Mouse (Mus musculus) embryonic facial prominence, embryonic 10.5 days (tissue): ENCODE measurements around the gene Tmem267. TPM values are rescaled to one million over a fixed set of nuclear protein-coding genes. Genes with fewer than 3 reads are reported as not detected.
"Not testable (repeated sequence)": the region's sequence is repeated elsewhere in the genome, so short reads cannot be mapped to it uniquely, and the experiment has no call there.

Source experiments
- DNase-seq: peaks from one replicate; pipeline ENCODE4 v3.0.0-alpha.2; 2017; ENCODE audit warnings: low spot score
- H3K27ac ChIP-seq: fragments of 300-500 bp; sonication (generic); replicated peaks from 2 replicates; pipeline ENCODE4 v1.5.1; 2016; ENCODE audit warnings: mild to moderate bottlenecking
- H3K27me3 ChIP-seq: fragments of 300-500 bp; sonication (generic); replicated peaks from 2 replicates; pipeline ENCODE4 v1.6.1; 2016; ENCODE audit warnings: low read depth, mild to moderate bottlenecking; ENCODE audit not compliant: poor library complexity, severe bottlenecking
- H3K36me3 ChIP-seq: fragments of 300-500 bp; sonication (generic); replicated peaks from 2 replicates; pipeline ENCODE4 v1.6.1; 2016; ENCODE audit warnings: mild to moderate bottlenecking, moderate library complexity
- H3K4me1 ChIP-seq: fragments of 300-500 bp; sonication (generic); 2 replicates; pipeline ENCODE4 v1.6.1; 2016
- H3K4me3 ChIP-seq: fragments of 300-500 bp; sonication (generic); 2 replicates; pipeline ENCODE4 v1.5.1; 2016; ENCODE audit warnings: mild to moderate bottlenecking, moderate library complexity
- H3K9me3 ChIP-seq: fragments of 300-500 bp; sonication (generic); 2 replicates; pipeline ENCODE4 v1.6.1; 2016; ENCODE audit warnings: mild to moderate bottlenecking
- WGBS: fragments of 180-500 bp; shearing (Covaris S2); methylation state at CpG from one replicate; pipeline ENCODE4 v1.1.7; 2016; 5-methylcytosine and 5-hydroxymethylcytosine counted together
- polyA plus RNA-seq: library from polyadenylated mRNA; unstranded; fragments of >200 nt; fragmentation: Nextera tagmentation; extraction: Ambion mirVana; gene quantifications from 2 replicates; pipeline ENCODE4 v1.2.1, GENCODE M21; 2016

The Tmem267 gene
- 1.0 and 1.3 TPM in 2 replicates for polyA plus RNA-seq

DNA sequence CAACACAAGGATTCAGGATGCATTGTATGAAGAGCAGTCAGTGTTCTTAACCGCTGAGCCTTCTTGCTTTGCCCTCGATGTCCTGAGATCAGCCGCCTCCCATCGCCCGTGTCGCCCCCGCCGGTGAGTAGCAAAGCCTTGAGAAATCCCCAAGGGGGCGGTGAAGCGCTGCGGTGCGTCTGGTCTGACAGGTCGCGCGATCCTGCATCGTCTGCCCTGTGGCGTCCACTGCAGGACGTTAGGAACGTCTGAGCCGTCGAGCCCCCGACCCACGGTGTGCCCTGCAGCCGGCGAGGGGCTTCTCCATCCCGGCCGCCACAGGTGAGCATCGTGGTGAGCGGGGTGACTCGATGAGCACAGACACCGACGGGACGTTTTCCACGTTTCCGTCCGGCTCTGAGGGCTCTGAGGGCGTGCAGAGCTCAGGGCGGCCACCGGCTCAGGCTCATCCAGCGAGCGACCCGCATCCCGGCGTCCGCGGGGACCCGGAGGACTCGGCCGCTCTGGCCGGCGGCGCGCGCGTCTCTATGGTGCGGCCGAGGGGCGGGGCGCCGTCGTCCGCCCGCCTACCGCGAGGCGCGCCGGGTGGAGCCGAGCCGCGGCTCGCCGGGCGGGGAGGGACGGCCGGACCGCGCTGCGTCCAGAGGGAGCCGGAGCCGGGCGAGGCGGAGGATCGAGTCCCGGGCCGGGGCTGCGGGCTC lies at the start of gene Tmem267, which contains the start of gene 3110070M22Rik:
Gene Tmem267, plus strand, starts transcription at position 160 of the 701 bp plus-strand sequence.
Gene 3110070M22Rik, minus strand, starts transcription at position 504 of the 701 bp plus-strand sequence.
- WGBS = 77% methylated on average over 87 of the region's 87 CpGs

DNA sequence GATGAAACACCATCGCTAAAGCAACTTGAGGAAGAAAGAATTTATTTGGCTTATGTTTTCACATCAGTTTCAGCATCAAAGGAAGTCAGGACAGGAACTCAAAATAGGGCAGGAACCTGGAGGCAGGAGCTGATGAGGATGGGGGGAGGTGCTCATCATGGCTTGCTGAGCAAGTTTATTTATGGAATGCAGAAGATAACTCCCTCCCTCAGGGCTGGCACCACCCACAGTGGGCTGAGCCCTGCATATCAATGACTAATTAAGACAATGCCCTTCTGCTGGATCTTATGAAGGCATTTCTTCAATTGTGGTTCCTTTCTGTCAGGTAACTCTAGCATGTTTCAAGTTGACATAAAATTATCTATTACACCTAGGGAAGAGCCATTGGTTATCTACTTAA lies 45.6 kb upstream of the Tmem267 start:
- no peak for DNase-seq
- no peaks in the 10 kb centered on the region for H3K9me3 ChIP-seq
- H3K4me1 ChIP-seq = no peaks in the 10 kb centered on the region
- 93% methylated on average over 1 of the region's 1 CpGs for WGBS
- no peak overlapping the region for H3K27ac ChIP-seq
- no peaks in the 10 kb centered on the region for H3K27me3 ChIP-seq
- no peak overlapping the region for H3K4me3 ChIP-seq
- peaks cover 97% of the 10 kb centered on the region for H3K36me3 ChIP-seq

More for the DNA sequence above, at the start of gene Tmem267, which contains the start of gene 3110070M22Rik:
- Histone ChIP-seq H3K4me3 (no peak within 1 kb of the TSS), H3K27me3 (no peaks in the 10 kb centered on the region), H3K4me1 (no peaks in the 10 kb centered on the region), H3K27ac (no peak within 1 kb of the TSS), H3K9me3 (peaks cover 18% of the 10 kb centered on the region), H3K36me3 (peaks cover 38% of the 10 kb centered on the region)
- peak; percentile 86 for DNase-seq

DNA sequence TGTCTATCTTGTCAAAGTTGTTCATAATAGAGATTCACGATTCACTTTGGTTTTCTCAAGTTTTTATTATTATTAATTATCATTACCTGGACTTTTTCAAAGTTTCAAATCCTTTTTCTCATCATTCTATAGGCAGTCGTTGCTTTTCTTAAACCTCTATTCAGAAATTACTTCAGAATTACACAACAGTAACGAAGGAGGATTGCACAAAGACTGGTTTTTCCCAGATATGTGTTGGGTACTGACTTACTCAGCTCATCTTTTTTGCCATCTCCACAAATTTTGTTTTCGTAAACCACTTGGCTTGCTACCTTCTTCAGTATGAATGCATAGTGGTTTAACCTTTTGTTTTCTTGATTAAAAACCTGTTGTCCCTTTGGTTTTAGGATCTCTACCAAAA lies 34.3 kb upstream of the Tmem267 start:
- H3K27me3 ChIP-seq = no peaks in the 10 kb centered on the region
- H3K4me3 ChIP-seq = no peak overlapping the region
- H3K27ac ChIP-seq = no peak overlapping the region
- DNase-seq = no peak
- H3K36me3 ChIP-seq = peaks cover 96% of the 10 kb centered on the region
- H3K4me1 ChIP-seq = no peaks in the 10 kb centered on the region
- WGBS = 92% methylated on average over 4 of the region's 4 CpGs
- no peaks in the 10 kb centered on the region for H3K9me3 ChIP-seq

DNA sequence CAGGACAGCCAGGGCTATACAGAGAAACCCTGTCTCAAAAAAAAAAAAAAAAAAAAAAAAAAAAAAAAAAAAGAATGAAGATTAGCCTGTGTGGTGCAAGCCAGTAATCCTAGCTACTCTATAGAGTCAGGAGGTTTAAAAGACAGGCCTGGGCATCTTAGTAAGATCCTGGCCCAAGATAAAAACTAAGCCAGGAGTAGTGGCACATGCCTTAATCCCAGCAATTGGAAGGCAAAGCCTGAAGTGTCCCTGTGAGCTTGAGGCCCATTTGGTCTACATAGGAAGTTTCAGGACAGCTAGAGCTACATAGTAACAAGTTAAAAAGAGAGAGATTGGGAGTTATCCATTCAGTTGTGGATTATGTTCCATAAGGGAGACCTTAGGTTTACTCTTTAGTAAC lies 32.8 kb upstream of the Tmem267 start:
- Histone ChIP-seq H3K4me3 (no peak overlapping the region), H3K4me1 (no peaks in the 10 kb centered on the region), H3K27ac (no peak overlapping the region), H3K27me3 (no peaks in the 10 kb centered on the region), H3K9me3 (no peaks in the 10 kb centered on the region), H3K36me3 (peaks cover 93% of the 10 kb centered on the region)
- no peak for DNase-seq

DNA sequence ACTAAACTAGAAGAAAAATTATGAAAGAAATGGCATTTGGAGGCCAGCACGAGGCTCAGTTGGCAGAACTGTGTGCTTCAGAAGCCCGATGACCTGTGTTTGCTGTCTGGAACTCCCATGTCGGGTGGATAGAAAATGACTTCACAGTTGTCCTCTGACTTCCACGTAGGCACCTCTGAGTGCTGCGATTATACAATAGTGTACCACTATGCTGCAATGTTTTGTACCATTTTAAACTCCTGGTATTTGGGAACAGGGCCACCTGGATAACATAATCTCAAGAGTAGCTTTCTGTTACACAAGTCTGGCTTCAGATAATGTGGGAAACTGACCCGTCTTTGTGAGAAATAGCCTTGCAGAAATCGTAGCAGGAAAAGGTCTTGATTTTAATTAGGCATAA lies 31.5 kb upstream of the Tmem267 start:
- no peaks in the 10 kb centered on the region for H3K9me3 ChIP-seq
- H3K4me3 ChIP-seq = no peak overlapping the region
- DNase-seq = no peak
- 92% methylated on average over 7 of the region's 7 CpGs for WGBS
- peaks cover 85% of the 10 kb centered on the region for H3K36me3 ChIP-seq
- no peak overlapping the region for H3K27ac ChIP-seq
- no peaks in the 10 kb centered on the region for H3K4me1 ChIP-seq
- H3K27me3 ChIP-seq = no peaks in the 10 kb centered on the region

DNA sequence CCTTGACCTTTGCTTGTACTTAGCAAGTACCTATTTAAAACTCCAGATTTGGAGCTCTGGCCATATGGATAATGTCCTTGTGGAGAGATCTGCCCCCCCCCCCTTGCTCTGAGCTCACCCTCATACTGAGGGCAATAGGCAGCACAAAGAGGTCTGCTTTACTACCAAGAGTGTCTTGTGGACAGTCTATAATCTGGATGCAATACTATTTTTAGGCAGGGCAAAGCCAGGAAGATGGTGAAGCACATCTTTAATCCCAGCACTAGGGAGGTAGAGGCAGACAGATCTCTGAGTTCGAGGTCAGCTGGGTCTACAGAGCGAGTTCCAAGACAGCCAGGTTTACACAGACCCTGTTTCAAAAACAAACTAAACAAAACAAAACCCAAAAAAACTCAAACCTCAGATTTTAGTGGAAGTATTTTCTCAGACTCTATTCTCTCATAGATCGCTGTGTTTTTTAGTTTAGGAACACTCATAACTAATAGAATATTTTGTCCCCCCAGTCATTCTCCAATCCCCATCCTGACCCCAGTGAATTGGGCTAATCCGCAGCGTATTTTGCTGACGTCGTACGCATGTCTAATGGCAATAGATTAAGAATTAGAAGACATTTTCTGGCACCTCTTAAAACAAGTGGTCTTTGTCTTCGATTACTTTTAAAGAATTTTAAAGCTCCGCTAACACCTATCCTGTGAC lies 25.8 kb upstream of the Tmem267 start:
- Histone ChIP-seq H3K27me3 (no peaks in the 10 kb centered on the region), H3K4me1 (peaks cover 12% of the 10 kb centered on the region), H3K36me3 (peaks cover 54% of the 10 kb centered on the region), H3K4me3 (peak overlapping the region; percentile 83), H3K27ac (peak overlapping the region; percentile 88), H3K9me3 (no peaks in the 10 kb centered on the region)
- 12% methylated on average over 10 of the region's 10 CpGs for WGBS
- no peak for DNase-seq

DNA sequence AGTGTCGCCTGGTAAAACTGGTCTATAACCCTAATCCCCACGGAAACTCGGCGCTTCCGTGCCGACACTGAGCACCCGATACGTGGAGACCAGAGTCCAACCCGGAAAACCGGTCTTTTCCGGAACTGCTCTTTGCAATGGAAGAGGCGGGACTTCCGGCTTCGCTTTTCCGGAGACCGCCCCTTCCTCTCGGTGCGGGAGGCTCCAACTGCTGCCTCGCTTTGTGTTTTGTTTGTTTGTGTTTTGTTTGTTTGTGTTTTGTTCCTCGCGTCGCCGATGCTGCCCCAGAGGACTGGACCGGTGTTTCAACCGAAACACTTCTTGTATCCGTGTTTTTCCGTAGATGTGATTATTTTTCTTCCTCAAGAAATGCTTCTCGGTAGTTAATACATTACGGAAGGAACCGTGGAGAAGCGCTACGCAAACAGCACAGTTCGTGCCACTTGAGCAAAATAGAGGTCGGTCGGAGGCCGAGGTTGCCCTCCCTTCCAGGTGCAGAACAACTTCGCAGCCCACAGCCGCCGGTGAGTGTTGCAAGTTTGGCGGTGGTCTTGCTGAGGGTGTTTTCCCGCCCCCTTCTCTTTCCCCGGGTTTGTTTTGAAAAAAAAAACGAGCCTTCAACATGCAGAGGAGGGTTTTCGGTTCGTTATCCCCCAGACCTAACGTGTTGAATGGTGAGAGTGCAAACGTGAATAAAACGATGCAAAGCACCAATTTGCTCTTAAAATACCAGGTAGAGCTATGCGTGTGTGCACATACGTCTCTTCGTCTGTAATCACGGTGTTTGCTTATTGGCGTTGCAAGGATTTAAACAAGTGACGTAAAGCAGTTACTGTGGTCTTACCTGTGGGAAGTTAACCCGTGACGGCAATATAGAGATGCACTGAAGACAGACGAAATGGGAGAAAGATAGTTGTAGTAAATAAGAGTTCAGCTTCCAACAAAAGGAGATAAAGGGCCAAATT lies 25.0 kb upstream of the Tmem267 start, which contains the start of gene 4833420G17Rik:
Gene 4833420G17Rik, plus strand, starts transcription at position 173 of the 965 bp plus-strand sequence.
- H3K27me3 ChIP-seq = no peaks in the 10 kb centered on the region
- H3K4me1 ChIP-seq = peaks cover 12% of the 10 kb centered on the region
- peak within 1 kb of the TSS; percentile 88 for H3K27ac ChIP-seq
- 10% methylated on average over 57 of the region's 57 CpGs for WGBS
- DNase-seq = peak; percentile 91
- peaks cover 54% of the 10 kb centered on the region for H3K36me3 ChIP-seq
- H3K9me3 ChIP-seq = no peaks in the 10 kb centered on the region
- peak within 1 kb of the TSS; percentile 83 for H3K4me3 ChIP-seq

DNA sequence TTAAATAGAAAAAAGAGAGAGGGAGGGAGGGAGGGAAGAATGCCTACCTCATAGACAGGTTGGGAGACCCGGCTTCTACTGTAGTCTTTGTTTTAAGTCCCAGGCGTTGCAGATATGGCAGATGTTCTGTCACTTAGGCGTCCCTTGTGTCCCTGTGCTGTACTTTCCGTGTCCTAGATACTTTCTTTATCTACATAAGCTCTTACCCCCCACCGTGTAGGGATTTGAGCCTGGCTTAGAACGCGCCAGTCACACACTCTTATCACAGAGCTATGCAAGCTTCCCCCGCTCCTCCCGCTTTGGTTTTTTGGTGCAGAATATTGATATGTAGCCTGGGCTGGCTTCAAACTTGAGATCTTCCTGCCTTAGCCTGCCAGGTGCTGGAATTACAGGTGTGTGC lies 11.2 kb upstream of the Tmem267 start:
- H3K4me3 ChIP-seq = no peak overlapping the region
- 90% methylated on average over 9 of the region's 9 CpGs for WGBS
- no peaks in the 10 kb centered on the region for H3K27me3 ChIP-seq
- no peaks in the 10 kb centered on the region for H3K9me3 ChIP-seq
- DNase-seq = no peak
- H3K36me3 ChIP-seq = peaks cover 99% of the 10 kb centered on the region
- H3K27ac ChIP-seq = no peak overlapping the region
- no peaks in the 10 kb centered on the region for H3K4me1 ChIP-seq

DNA sequence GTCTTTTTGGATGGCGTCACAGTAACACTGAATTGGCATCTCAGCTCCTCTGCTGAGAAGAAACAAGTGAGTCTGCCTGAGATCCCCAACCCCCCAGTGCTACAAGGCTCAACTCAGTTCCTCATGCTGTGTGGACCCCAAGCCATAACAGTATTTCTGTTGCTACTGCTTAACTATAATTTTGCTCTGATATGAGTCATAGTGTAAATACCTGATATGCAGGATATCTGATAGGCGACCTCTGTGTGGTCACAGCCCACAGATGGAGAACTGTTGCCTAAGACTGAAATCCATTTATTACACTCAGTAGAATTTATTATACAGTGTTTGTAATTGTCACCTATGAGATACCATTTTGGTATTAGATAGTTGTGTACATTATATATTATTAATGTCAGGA lies 10.1 kb upstream of the Tmem267 start:
- WGBS = 88% methylated on average over 2 of the region's 2 CpGs
- Histone ChIP-seq H3K9me3 (no peaks in the 10 kb centered on the region), H3K4me1 (no peaks in the 10 kb centered on the region), H3K27me3 (no peaks in the 10 kb centered on the region), H3K27ac (no peak overlapping the region), H3K4me3 (no peak overlapping the region), H3K36me3 (peaks cover 99% of the 10 kb centered on the region)
- DNase-seq = no peak

DNA sequence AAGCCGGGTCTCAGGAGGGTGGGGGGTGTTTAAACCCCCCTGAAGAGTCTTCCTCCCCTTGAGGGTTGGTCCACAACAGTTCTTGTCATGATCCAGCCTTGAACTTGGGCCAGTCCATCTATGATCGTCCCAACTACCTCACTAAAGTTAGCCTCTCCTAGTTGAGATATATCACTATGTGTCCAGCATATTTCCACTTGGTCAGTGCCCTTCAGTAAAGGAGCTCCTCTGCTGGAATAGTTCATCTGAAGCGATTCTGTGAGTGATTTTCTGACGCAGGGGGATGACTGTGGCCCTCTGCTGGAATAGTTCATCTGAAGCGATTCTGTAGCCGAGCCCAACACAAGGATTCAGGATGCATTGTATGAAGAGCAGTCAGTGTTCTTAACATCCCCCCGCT lies 485 bp upstream of the Tmem267 start:
- H3K36me3 ChIP-seq = peaks cover 44% of the 10 kb centered on the region
- no peak overlapping the region for H3K27ac ChIP-seq
- no peaks in the 10 kb centered on the region for H3K4me1 ChIP-seq
- no peak overlapping the region for H3K4me3 ChIP-seq
- peak; percentile 13 for DNase-seq
- peaks cover 18% of the 10 kb centered on the region for H3K9me3 ChIP-seq
- WGBS = 67% methylated on average over 7 of the region's 7 CpGs
- no peaks in the 10 kb centered on the region for H3K27me3 ChIP-seq

DNA sequence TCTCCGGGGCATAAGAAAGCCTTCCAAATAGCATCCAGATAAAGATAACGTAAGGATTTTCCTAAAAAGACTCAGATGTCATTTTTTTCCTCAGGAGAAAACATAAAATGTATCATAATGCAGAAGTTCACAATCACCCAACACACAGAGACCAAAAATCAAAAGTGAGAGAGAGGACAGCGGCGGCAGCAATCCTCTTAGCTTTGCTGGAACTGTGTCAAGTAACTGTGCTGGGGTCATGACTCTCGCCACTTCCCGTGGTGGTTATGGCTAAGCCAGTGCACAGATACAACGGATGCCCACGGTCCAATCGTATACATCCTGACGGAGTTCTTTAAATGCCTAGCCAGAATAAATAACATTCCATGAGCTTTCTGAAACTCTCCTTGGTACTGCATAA lies 4.2 kb downstream of the Tmem267 start:
- not testable (repeated sequence) for DNase-seq
- WGBS = 92% methylated on average over 10 of the region's 10 CpGs

DNA sequence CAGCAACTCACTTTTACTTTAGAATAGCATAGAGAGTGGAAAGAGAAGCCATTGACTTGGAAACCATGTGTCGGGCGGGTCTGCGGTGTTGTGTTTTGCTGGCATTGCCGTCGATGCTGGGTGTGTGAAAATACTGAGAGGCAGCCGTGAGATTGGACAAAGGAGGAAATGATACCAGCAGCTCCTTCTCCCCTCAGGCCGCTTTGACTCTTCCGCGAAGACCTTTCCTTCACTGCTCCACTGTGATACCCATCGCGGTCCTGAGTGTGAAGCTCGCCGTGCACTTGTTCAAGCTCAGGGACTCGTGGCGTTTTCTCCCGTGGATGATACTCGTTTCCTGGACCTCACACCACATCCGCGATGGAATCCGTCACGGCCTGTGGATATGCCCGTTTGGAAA lies 7.1 kb downstream of the Tmem267 start:
- not testable (repeated sequence) for DNase-seq, H3K36me3 ChIP-seq, H3K27me3 ChIP-seq, H3K27ac ChIP-seq, H3K4me3 ChIP-seq, H3K4me1 ChIP-seq
- WGBS = 94% methylated on average over 13 of the region's 22 CpGs
- H3K9me3 ChIP-seq = peaks cover 22% of the 10 kb centered on the region

More for the DNA sequence above, 4.2 kb downstream of the Tmem267 start:
- peaks cover 23% of the 10 kb centered on the region for H3K9me3 ChIP-seq
- H3K27ac ChIP-seq, H3K36me3 ChIP-seq, H3K27me3 ChIP-seq, H3K4me1 ChIP-seq, H3K4me3 ChIP-seq: not testable (repeated sequence)
